Mouse (Mus musculus) layer of hippocampus, adult 2 months (tissue): ENCODE measurements at regions not wholly inside any gene's neighbourhood (a gene's known extent, or its start where the extent isn't known, plus 50 kb on each side); places are given as distances from the start of the nearest gene placed in this dataset.

Experiments used
- DNase-seq, 2 experiments: peaks; one replicate each; pipeline ENCODE4 v3.0.0; 2022; ENCODE audit warnings: low spot score in 2 of 2
- H3K27ac ChIP-seq: fragments of 200-600 bp; 2 replicates; pipeline ENCODE4 v1.8.1; 2022
- H3K4me3 ChIP-seq: fragments of 200-600 bp; 2 replicates; pipeline ENCODE4 v1.8.1; 2022; ENCODE audit warnings: mild to moderate bottlenecking
- CTCF ChIP-seq: fragments of 200-600 bp; conservative IDR thresholded peaks from 2 replicates; pipeline ENCODE4 v1.8.1; 2022; ENCODE audit warnings: antibody characterized with exemption, mild to moderate bottlenecking, moderate library complexity

GRCm38 (mm10) chr6:20725948-20726347 lies 489.4 kb upstream of the Kcnd2 start:
- no peak for DNase-seq
- TF ChIP-seq CTCF = peak; percentile 13
- Histone ChIP-seq H3K27ac (no peak overlapping the region), H3K4me3 (no peak overlapping the region)

- H3K4me3 ChIP-seq = no peak overlapping the region
- no peak overlapping the region for H3K27ac ChIP-seq
- no peak for DNase-seq
- no peak for TF ChIP-seq CTCF
These were observed 476.2 kb upstream of the Kcnd2 start for GRCm38 (mm10) chr6:20739095-20739494.

GRCm38 (mm10) chr6:20740406-20740805 lies 474.9 kb upstream of the Kcnd2 start:
- no peak overlapping the region for H3K27ac ChIP-seq
- no peak overlapping the region for H3K4me3 ChIP-seq
- no peak for TF ChIP-seq CTCF
- no peak for DNase-seq

- Histone ChIP-seq H3K27ac (no peak overlapping the region), H3K4me3 (no peak overlapping the region)
- no peak for TF ChIP-seq CTCF
- no peak for DNase-seq
These were observed 474.1 kb upstream of the Kcnd2 start for GRCm38 (mm10) chr6:20741240-20741639.

GRCm38 (mm10) chr6:20757240-20757639 lies 458.1 kb upstream of the Kcnd2 start:
- Histone ChIP-seq H3K27ac (no peak overlapping the region), H3K4me3 (no peak overlapping the region)
- no peak for DNase-seq
- TF ChIP-seq CTCF = no peak

GRCm38 (mm10) chr6:20761300-20761699 lies 454.0 kb upstream of the Kcnd2 start:
- Histone ChIP-seq H3K27ac (no peak overlapping the region), H3K4me3 (no peak overlapping the region)
- no peak for TF ChIP-seq CTCF
- no peak for DNase-seq

GRCm38 (mm10) chr6:20775872-20776271 lies 439.4 kb upstream of the Kcnd2 start:
- H3K27ac ChIP-seq = no peak overlapping the region
- H3K4me3 ChIP-seq = no peak overlapping the region
- TF ChIP-seq CTCF = no peak
- no peak for DNase-seq
